Mouse (Mus musculus): Measurements from ENCODE around the gene Cbx2. TPM values are rescaled to one million over a fixed set of nuclear protein-coding genes. Genes with fewer than 3 reads are reported as not detected.

The Cbx2 gene
- polyA plus RNA-seq (2015; fragmentation: Nextera tagmentation; extraction: Ambion mirVana), result 36.7 and 38.3 TPM in 2 replicates

DNA sequence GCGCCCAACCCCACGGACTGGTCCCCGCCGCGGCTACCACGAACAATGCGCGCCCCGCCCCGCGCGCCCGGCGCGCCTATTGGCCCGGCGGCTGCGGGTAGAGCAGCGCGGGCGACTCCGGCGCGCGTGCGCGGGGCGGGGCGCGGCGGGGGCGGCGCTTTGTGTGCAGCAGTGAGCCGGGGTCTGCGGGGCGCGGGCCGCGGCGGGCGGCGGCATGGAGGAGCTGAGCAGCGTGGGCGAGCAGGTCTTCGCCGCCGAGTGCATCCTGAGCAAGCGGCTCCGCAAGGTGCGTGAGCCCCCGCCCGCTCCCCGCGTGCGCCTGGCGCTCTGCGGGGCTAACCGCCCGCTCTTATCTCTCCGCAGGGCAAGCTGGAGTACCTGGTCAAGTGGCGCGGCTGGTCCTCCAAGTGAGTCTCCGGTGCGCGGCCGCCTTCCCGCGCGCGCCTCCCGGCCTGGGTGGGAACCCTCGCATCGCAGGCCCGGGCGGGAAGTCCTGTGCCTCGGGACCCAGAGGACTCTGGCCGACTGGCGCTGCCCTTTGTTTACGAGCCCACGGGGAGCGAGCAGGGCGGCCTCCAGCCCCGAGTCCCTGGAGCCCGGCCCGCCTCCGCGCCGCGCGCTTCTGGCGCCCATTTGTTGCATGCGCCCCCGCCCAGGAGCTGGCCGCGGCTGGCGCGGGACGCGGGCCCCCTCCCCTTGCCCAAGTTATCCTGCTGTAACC is at the start of gene Cbx2:
Gene Cbx2, plus strand, starts transcription at position 68 of the 721 bp plus-strand sequence.
- peaks cover 14% of the 10 kb centered on the region; the same call in 1 of the 2 replicates for H3K27me3 ChIP-seq
- peak within 1 kb of the TSS; percentile 92 for H3K9ac ChIP-seq
- H3K36me3 ChIP-seq, result peaks cover 18% of the 10 kb centered on the region
- H3K4me1 ChIP-seq, result peaks cover 46% of the 10 kb centered on the region
- H3K4me3 ChIP-seq, result peak within 1 kb of the TSS; percentile 97
- no peaks in the 10 kb centered on the region for H3K9me3 ChIP-seq
- H3K27ac ChIP-seq, result peak within 1 kb of the TSS; percentile 93
- WGBS, result under 1% methylated on average over 96 of the region's 99 CpGs
- ATAC-seq (ENCODE audit: borderline replicate concordance, extremely low read depth, low FRiP score, low TSS enrichment), result peak; percentile 92
- peak within 1 kb of the TSS; percentile 78 for H3K4me2 ChIP-seq

DNA sequence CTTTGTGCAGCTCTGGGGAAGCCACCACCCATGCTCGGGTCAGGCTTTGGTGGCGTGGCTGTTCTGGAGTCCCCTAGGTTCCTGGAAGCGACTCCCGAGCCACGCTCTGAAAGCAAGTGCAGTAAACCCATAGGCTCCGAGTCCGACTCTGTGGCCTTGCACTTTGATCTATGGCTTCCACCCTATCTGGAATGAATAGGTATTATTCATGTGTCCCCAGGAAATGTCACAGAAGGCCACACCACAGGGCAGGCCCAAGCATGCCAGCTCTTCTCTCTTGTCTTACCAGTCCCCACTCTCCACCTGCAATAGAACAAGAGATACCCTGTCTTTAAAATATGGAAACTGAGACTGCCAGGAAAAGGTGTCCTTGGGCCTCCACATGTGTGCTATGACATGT is 48.4 kb upstream of the Cbx2 start:
- Histone ChIP-seq H3K9ac (no peak overlapping the region), H3K4me3 (no peak overlapping the region), H3K36me3 (no peaks in the 10 kb centered on the region), H3K9me3 (no peaks in the 10 kb centered on the region), H3K27me3 (peaks cover 27% of the 10 kb centered on the region), H3K4me1 (no peaks in the 10 kb centered on the region; the same call in 1 of the 2 replicates), H3K4me2 (no peak overlapping the region), H3K27ac (no peak overlapping the region)
- 64% methylated on average over 7 of the region's 7 CpGs for WGBS
- ATAC-seq (ENCODE audit: borderline replicate concordance, extremely low read depth, low FRiP score, low TSS enrichment), result no peak

DNA sequence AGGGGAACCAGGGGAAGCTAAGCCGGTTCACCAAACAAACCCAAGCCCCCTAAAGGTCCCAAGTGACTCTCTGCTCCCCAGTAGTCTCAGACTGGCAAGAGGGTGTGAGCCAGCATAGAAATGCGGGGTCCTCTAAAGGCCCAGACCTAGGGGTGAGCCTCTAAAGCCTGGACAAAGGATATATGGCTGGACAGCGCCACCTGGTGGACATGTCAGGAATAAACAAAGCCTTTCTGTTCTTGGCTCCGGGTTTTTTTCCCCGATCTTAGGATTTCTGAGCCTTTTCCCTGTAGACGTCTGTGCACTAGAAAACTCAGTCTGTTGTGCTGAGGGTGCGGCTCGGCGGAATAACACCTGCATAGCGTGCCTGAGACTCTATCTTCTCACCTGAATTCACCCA is 47.3 kb upstream of the Cbx2 start:
- H3K27ac ChIP-seq, result no peak overlapping the region
- ATAC-seq (ENCODE audit: borderline replicate concordance, extremely low read depth, low FRiP score, low TSS enrichment), result no peak
- no peaks in the 10 kb centered on the region; the same call in 1 of the 2 replicates for H3K4me1 ChIP-seq
- under 1% methylated on average over 10 of the region's 10 CpGs for WGBS
- H3K27me3 ChIP-seq, result peaks cover 27% of the 10 kb centered on the region
- no peak overlapping the region for H3K9ac ChIP-seq
- H3K36me3 ChIP-seq, result no peaks in the 10 kb centered on the region
- no peak overlapping the region for H3K4me3 ChIP-seq
- H3K9me3 ChIP-seq, result no peaks in the 10 kb centered on the region
- no peak overlapping the region; the same call in 1 of the 2 replicates for H3K4me2 ChIP-seq

DNA sequence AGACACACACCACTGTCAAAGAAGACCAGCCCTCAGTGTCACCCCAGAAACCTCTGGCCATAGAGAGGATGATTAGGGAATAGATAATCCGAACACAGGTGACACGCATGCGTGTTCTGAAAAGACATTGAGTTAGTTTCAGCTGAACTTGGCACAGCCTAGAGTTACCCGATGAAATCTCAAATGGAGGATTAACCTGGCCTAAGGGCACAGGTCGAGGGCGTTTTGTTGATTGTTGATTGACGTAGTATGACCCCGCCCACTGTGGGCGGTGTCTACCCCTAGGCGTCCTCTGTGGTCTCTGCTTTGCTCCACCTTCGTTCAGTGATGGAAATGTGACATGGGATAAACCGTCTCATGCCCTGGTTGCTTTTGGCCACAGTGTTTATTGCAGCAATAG is 46.8 kb upstream of the Cbx2 start:
- Histone ChIP-seq H3K4me2 (no peak overlapping the region; the same call in 1 of the 2 replicates), H3K4me3 (no peak overlapping the region), H3K9me3 (no peaks in the 10 kb centered on the region)

DNA sequence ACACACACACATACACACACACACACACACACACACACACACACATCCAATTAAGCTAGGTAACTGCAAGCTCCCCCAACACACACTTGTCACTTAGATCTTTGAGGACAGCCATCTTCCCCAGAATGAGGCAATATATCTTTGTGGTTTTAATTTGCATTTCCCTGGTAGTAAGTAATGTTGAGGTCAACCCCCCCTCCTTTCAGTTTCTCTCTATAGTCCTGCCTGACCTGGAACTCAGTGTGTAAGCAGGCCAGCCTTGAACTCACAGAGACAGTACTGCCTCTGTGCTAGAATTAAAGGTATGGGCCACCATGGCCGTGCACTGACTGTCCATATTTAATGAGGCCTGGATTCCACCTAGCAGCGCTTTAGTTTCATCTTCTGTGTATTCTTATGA is 42.4 kb upstream of the Cbx2 start:
- H3K4me2 ChIP-seq, result 0 out of 2 replicates have a peak overlapping the region, but pooled peaks have one; percentile 2
- no peak overlapping the region for H3K27ac ChIP-seq
- H3K9me3 ChIP-seq, result no peaks in the 10 kb centered on the region
- no peak overlapping the region for H3K9ac ChIP-seq
- H3K36me3 ChIP-seq, result no peaks in the 10 kb centered on the region
- 78% methylated on average over 2 of the region's 2 CpGs for WGBS
- H3K27me3 ChIP-seq, result peaks cover 21% of the 10 kb centered on the region
- H3K4me1 ChIP-seq, result no peaks in the 10 kb centered on the region; the same call in 1 of the 2 replicates
- no peak for ATAC-seq (ENCODE audit: borderline replicate concordance, extremely low read depth, low FRiP score, low TSS enrichment)
- H3K4me3 ChIP-seq, result no peak overlapping the region

More for the DNA sequence above, 46.8 kb upstream of the Cbx2 start:
- Histone ChIP-seq H3K9ac (no peak overlapping the region), H3K27ac (no peak overlapping the region), H3K4me1 (no peaks in the 10 kb centered on the region; the same call in 1 of the 2 replicates), H3K36me3 (no peaks in the 10 kb centered on the region), H3K27me3 (peaks cover 27% of the 10 kb centered on the region)
- 15% methylated on average over 12 of the region's 12 CpGs for WGBS
- no peak for ATAC-seq (ENCODE audit: borderline replicate concordance, extremely low read depth, low FRiP score, low TSS enrichment)

DNA sequence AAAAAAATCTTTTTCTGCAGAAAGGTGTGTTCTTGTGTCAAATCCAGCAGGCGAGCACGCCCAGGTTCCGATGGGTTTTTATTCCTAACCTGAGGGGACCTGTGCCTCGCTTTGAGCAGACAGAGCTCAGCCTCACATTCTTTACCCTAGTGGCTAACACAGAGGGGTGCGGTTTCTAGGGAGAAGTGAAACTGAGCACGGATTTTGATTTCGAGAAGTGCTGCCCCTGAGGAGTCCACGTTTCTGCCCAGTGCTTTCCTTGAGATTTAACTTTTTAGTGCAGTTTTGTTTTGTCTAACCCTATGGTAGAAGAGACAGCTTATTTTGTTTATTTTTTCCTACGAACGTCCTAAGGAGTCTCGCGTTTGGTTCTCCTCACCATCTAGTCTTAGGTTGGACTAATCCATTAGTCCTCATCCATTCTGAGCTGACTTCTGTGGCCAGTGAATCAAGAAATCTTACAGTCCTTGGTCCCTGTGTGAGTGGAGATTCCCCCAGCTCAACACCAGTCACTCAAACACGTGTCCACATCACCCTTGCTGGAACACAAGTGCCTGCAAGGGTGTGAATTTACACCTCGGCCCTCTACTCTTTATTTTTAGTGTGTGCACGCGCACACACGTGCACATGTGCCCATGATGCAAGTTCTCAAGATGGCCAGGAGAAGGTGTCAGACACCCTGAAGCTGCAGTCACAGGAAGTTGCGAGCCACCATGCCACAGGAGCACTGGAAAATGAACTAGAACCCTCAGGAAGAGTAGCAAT is 41.6 kb upstream of the Cbx2 start:
- WGBS, result 56% methylated on average over 18 of the region's 18 CpGs
- Histone ChIP-seq H3K4me1 (no peaks in the 10 kb centered on the region), H3K4me2 (0 out of 2 replicates have a peak overlapping the region, but pooled peaks have one; percentile 2), H3K27ac (no peak overlapping the region), H3K36me3 (no peaks in the 10 kb centered on the region), H3K9ac (no peak overlapping the region), H3K4me3 (no peak overlapping the region), H3K27me3 (peaks cover 15% of the 10 kb centered on the region), H3K9me3 (no peaks in the 10 kb centered on the region)
- ATAC-seq (ENCODE audit: borderline replicate concordance, extremely low read depth, low FRiP score, low TSS enrichment), result no peak

DNA sequence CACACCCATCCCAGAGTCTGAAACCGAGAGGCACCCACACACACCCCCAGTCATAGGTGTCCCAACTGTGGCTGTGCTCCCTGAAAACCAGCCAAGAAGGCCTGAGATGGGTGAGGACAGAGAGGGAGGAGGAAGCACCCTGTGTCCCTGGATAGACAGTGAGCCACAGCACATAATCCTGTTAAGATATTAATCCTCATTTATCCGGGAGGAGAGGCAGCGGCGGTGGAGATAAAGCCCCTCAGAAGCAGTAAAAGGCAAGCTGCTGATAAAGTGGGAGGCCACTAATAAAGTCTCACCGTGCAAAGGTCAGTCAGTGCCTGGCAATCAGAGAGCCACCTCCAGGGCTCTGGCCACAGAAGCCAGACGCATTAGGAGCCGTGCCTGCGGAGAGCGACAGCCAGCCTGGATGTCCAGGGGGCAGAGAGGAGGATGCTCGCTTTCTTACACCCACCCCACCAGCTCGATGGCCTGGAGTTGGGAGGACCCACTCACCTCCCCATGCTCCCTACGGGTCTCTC is 40.1 kb upstream of the Cbx2 start:
- Histone ChIP-seq H3K4me2 (no peak overlapping the region), H3K27ac (no peak overlapping the region), H3K9ac (no peak overlapping the region), H3K9me3 (no peaks in the 10 kb centered on the region), H3K27me3 (peaks cover 10% of the 10 kb centered on the region), H3K4me1 (no peaks in the 10 kb centered on the region), H3K4me3 (no peak overlapping the region), H3K36me3 (no peaks in the 10 kb centered on the region)
- 61% methylated on average over 12 of the region's 12 CpGs for WGBS
- no peak for ATAC-seq (ENCODE audit: borderline replicate concordance, extremely low read depth, low FRiP score, low TSS enrichment)

DNA sequence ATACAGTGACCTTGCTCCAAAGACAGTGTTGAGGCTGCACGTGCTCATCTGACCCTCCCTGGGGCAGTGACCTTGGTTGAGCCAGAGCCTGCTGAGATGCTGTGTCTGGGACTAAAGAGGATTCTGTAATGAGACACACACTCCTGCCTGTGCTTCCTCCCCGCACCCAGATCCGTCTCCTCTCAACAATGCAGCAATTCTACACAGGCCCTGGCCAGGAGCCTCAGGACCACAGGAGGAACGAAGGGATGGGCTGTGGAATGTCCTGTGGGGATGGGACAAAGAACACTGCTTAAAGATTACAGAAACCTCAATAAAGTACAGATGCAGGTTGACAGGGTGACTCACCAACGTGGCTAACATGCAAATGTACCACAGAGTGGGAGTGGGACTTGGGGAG is 37.2 kb upstream of the Cbx2 start:
- H3K9ac ChIP-seq, result no peak overlapping the region
- no peaks in the 10 kb centered on the region for H3K36me3 ChIP-seq
- no peak for ATAC-seq (ENCODE audit: borderline replicate concordance, extremely low read depth, low FRiP score, low TSS enrichment)
- H3K27me3 ChIP-seq, result no peaks in the 10 kb centered on the region
- H3K4me3 ChIP-seq, result no peak overlapping the region
- no peak overlapping the region for H3K4me2 ChIP-seq
- no peaks in the 10 kb centered on the region for H3K4me1 ChIP-seq
- no peaks in the 10 kb centered on the region for H3K9me3 ChIP-seq
- 63% methylated on average over 5 of the region's 5 CpGs for WGBS
- H3K27ac ChIP-seq, result no peak overlapping the region

DNA sequence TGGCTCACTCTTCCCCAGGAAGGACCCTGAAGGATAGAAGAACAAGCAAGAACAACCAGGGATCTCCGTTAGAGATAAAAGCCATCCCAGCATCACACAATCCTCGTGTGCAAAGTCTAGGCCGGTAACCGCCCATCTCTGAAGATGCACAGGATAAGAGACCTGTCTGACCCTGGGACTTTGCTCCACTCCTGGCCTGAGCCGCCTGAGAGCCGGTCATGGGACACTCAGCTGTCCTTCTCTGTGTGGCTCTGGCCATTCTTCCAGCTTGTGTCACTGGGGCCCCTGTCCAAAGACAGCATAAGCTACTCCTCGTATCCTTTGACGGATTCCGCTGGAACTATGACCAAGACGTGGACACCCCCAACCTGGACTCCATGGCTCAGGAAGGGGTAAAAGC is 34.8 kb upstream of the Cbx2 start, which contains the start of gene Enpp7:
Gene Enpp7, plus strand, starts transcription at position 190 of the 400 bp plus-strand sequence.
- WGBS, result 88% methylated on average over 10 of the region's 10 CpGs
- H3K27ac ChIP-seq, result no peak within 1 kb of the TSS
- ATAC-seq (ENCODE audit: borderline replicate concordance, extremely low read depth, low FRiP score, low TSS enrichment), result no peak
- no peaks in the 10 kb centered on the region for H3K36me3 ChIP-seq
- no peak within 1 kb of the TSS for H3K4me3 ChIP-seq
- H3K9me3 ChIP-seq, result no peaks in the 10 kb centered on the region
- H3K27me3 ChIP-seq, result no peaks in the 10 kb centered on the region
- H3K9ac ChIP-seq, result no peak within 1 kb of the TSS
- H3K4me1 ChIP-seq, result no peaks in the 10 kb centered on the region
- H3K4me2 ChIP-seq, result no peak within 1 kb of the TSS

DNA sequence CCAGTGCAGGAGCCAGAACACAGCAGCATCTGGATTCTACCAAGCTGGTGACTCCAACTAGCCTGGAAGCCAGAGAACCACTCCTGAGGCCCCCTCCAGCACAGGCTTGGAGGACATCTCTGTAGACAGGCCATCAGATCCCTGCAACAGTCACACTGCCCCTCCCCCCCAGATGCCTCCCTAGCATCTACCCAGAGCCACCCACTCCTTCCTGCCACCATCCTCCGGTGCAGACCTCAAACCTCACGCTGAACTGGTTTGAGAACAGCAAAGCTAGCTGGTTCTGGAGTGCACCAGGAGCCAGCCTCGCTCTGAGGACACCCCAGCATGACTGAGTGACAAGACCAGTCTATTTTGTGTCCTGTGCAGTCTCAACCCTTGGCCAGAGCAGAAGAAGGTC is 30.0 kb upstream of the Cbx2 start:
- Histone ChIP-seq H3K4me3 (no peak overlapping the region), H3K27me3 (peaks cover 3% of the 10 kb centered on the region; the same call in 1 of the 2 replicates), H3K27ac (no peak overlapping the region), H3K4me1 (no peaks in the 10 kb centered on the region), H3K9ac (no peak overlapping the region), H3K9me3 (no peaks in the 10 kb centered on the region), H3K36me3 (no peaks in the 10 kb centered on the region), H3K4me2 (no peak overlapping the region)
- 61% methylated on average over 3 of the region's 3 CpGs for WGBS
- ATAC-seq (ENCODE audit: borderline replicate concordance, extremely low read depth, low FRiP score, low TSS enrichment), result no peak

DNA sequence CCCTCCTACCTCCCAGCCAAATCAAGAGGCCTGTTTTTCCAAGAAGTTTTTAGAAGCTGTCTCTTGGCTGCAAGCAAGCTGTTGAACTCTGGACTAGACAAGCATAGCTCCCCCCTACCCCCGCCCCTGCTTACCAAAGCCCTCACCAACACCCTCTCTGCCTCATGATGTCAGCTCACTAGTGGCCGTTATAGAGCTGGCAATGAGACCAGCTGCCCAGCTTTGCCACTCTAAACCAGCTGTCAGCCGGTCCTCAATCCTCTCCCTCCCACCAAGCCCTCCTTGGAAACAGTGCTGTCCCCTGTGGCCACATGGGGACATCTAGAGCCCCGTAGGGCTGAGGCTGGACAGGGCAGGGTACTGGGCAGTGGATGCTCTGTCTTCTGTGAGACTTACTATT is 27.3 kb upstream of the Cbx2 start:
- 19% methylated on average over 4 of the region's 4 CpGs for WGBS
- peaks cover 21% of the 10 kb centered on the region for H3K27me3 ChIP-seq

DNA sequence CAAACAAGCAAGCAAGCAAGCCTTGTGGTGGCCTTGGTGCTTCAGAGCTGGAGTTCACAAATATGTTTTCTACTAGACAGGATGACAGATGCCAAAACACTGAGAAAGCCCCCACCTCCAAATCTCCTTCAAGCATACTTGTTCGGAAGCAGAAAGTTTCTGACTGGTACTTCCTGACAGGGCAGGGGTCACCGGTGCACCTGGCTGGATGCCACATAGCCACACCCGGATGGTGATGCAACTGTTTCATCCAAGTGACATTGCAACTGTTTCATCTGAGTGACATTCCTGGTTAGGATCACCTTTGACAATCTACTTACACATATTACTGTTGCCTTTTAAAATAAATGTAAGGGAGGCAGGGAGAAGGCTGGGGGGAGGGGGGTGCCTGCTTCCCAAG is 25.6 kb upstream of the Cbx2 start:
- Histone ChIP-seq H3K4me2 (no peak overlapping the region), H3K4me3 (no peak overlapping the region), H3K27ac (no peak overlapping the region), H3K9me3 (no peaks in the 10 kb centered on the region), H3K36me3 (no peaks in the 10 kb centered on the region), H3K27me3 (peaks cover 26% of the 10 kb centered on the region), H3K4me1 (peaks cover 13% of the 10 kb centered on the region), H3K9ac (no peak overlapping the region)
- ATAC-seq (ENCODE audit: borderline replicate concordance, extremely low read depth, low FRiP score, low TSS enrichment), result no peak
- 47% methylated on average over 3 of the region's 3 CpGs for WGBS

More for the DNA sequence above, 27.3 kb upstream of the Cbx2 start:
- peaks cover 13% of the 10 kb centered on the region for H3K4me1 ChIP-seq
- H3K4me3 ChIP-seq, result no peak overlapping the region
- H3K4me2 ChIP-seq, result no peak overlapping the region
- no peaks in the 10 kb centered on the region for H3K9me3 ChIP-seq
- no peak overlapping the region for H3K9ac ChIP-seq
- ATAC-seq (ENCODE audit: borderline replicate concordance, extremely low read depth, low FRiP score, low TSS enrichment), result no peak
- H3K27ac ChIP-seq, result no peak overlapping the region
- H3K36me3 ChIP-seq, result no peaks in the 10 kb centered on the region

All from lung, embryonic 15.5 days (tissue).